Mouse (Mus musculus): ENCODE data around the gene Tmem254c. TPM values are rescaled to one million over a fixed set of nuclear protein-coding genes. Genes with fewer than 3 reads are reported as not detected.
"Not testable (repeated sequence)": the region's sequence is repeated elsewhere in the genome, so short reads cannot be mapped to it uniquely, and the experiment has no call there.

The Tmem254c gene
- polyA plus RNA-seq, 1 experiment from 2014 or later: 22.5 TPM

GRCm38 (mm10) chr14:26035439-26035838, 31.7 kb downstream of the Tmem254c start:
- not testable (repeated sequence) for H3K9ac ChIP-seq; H3K36me3 ChIP-seq (replicated peaks); H3K27me3 ChIP-seq (replicated peaks); H3K4me2 ChIP-seq; H3K4me1 ChIP-seq; H3K27ac ChIP-seq; H3K4me3 ChIP-seq; H3K9me3 ChIP-seq; ATAC-seq (replicated peaks)
- no CpG with 5 or more reads among the region's 6 CpGs for WGBS

- H3K27me3 ChIP-seq (replicated peaks); H3K9ac ChIP-seq; H3K4me3 ChIP-seq; H3K4me2 ChIP-seq; H3K27ac ChIP-seq; H3K9me3 ChIP-seq; ATAC-seq (replicated peaks); H3K36me3 ChIP-seq (replicated peaks); H3K4me1 ChIP-seq: not testable (repeated sequence)
- WGBS: no CpG with 5 or more reads among the region's 3 CpGs
Observed at GRCm38 (mm10) chr14:26034364-26034763, 32.8 kb downstream of the Tmem254c start.

- ATAC-seq (replicated peaks); H3K27ac ChIP-seq; H3K27me3 ChIP-seq (replicated peaks); H3K9me3 ChIP-seq; H3K4me2 ChIP-seq; H3K4me3 ChIP-seq; H3K4me1 ChIP-seq; H3K9ac ChIP-seq; H3K36me3 ChIP-seq (replicated peaks): not testable (repeated sequence)
- no CpG with 5 or more reads among the region's 12 CpGs for WGBS
Observed at GRCm38 (mm10) chr14:26025653-26026052, 41.5 kb downstream of the Tmem254c start.

GRCm38 (mm10) chr14:26022831-26023230, 44.3 kb downstream of the Tmem254c start:
- H3K4me3 ChIP-seq; H3K36me3 ChIP-seq (replicated peaks); H3K9ac ChIP-seq; ATAC-seq (replicated peaks); H3K4me1 ChIP-seq; H3K27ac ChIP-seq; H3K4me2 ChIP-seq; H3K9me3 ChIP-seq; H3K27me3 ChIP-seq (replicated peaks): not testable (repeated sequence)
- WGBS: no CpG with 5 or more reads among the region's 6 CpGs

GRCm38 (mm10) chr14:26021555-26021954, 45.6 kb downstream of the Tmem254c start:
- not testable (repeated sequence) for ATAC-seq (replicated peaks); H3K27me3 ChIP-seq (replicated peaks); H3K27ac ChIP-seq; H3K9me3 ChIP-seq; H3K4me3 ChIP-seq; H3K9ac ChIP-seq; H3K4me2 ChIP-seq; H3K4me1 ChIP-seq; H3K36me3 ChIP-seq (replicated peaks)
- WGBS: no CpG with 5 or more reads among the region's 9 CpGs

GRCm38 (mm10) chr14:26016414-26016813, 50.7 kb downstream of the Tmem254c start:
- H3K36me3 ChIP-seq (replicated peaks); H3K4me2 ChIP-seq; H3K9me3 ChIP-seq; H3K27ac ChIP-seq; ATAC-seq (replicated peaks); H3K9ac ChIP-seq; H3K4me3 ChIP-seq; H3K4me1 ChIP-seq; H3K27me3 ChIP-seq (replicated peaks): not testable (repeated sequence)
- no CpG with 5 or more reads among the region's 7 CpGs for WGBS

Other genes starting within 250 kb of the Tmem254c start
- gene Anxa11, start 225.2 kb downstream of the Tmem254c start, polyA plus RNA-seq (2015; fragmentation: Nextera tagmentation; extraction: Ambion mirVana): 2.5 and 2.6 TPM in 2 replicates
- gene Plac9a, start 164.3 kb downstream of the Tmem254c start, polyA plus RNA-seq (2015; fragmentation: Nextera tagmentation; extraction: Ambion mirVana): 0.97 TPM in 1 of 2 replicates, not detected in the other
- gene Tmem254a, start 139.7 kb downstream of the Tmem254c start, polyA plus RNA-seq (2015; fragmentation: Nextera tagmentation; extraction: Ambion mirVana): 3.5 and 5.7 TPM in 2 replicates
- gene Cphx1, start 129.1 kb downstream of the Tmem254c start, polyA plus RNA-seq (2015; fragmentation: Nextera tagmentation; extraction: Ambion mirVana): not detected in 2 replicates
- 2.5 and 3.5 TPM in 2 replicates for gene Duxbl1, start 88.8 kb downstream of the Tmem254c start, polyA plus RNA-seq (2015; fragmentation: Nextera tagmentation; extraction: Ambion mirVana)
- gene Gm9780, start 24.6 kb downstream of the Tmem254c start, polyA plus RNA-seq (2015; fragmentation: Nextera tagmentation; extraction: Ambion mirVana): 9.2 and 9.3 TPM in 2 replicates
- gene Cphx2, start 14.2 kb upstream of the Tmem254c start, polyA plus RNA-seq (2015; fragmentation: Nextera tagmentation; extraction: Ambion mirVana): not detected in 2 replicates
- not detected in 2 replicates for gene Cphx3, start 14.9 kb upstream of the Tmem254c start, polyA plus RNA-seq (2015; fragmentation: Nextera tagmentation; extraction: Ambion mirVana)
- gene Duxbl2, start 51.0 kb upstream of the Tmem254c start, polyA plus RNA-seq (2015; fragmentation: Nextera tagmentation; extraction: Ambion mirVana): 0.46 and 1.2 TPM in 2 replicates
- gene Plac9b, start 115.1 kb upstream of the Tmem254c start, polyA plus RNA-seq (2015; fragmentation: Nextera tagmentation; extraction: Ambion mirVana): 6.6 and 9.8 TPM in 2 replicates
- 22.8 and 30.1 TPM in 2 replicates for gene Tmem254b, start 139.7 kb upstream of the Tmem254c start, polyA plus RNA-seq (2015; fragmentation: Nextera tagmentation; extraction: Ambion mirVana)
- gene Duxbl3, start 190.6 kb upstream of the Tmem254c start, polyA plus RNA-seq (2015; fragmentation: Nextera tagmentation; extraction: Ambion mirVana): 1.3 and 2.8 TPM in 2 replicates